Comparison of ENCODE assay signal across 16 mouse cellular contexts in genomic region chr5:126079281-126079838, GRCm38 (mm10).
DNase-seq lines count a peak whose midpoint lies in the region; ATAC-seq and TF ChIP-seq lines count a peak whose summit lies in the region.
"Had no signal": no experiment of that assay in that cellular context is flagged by ENCODE, and none has a peak within 500 bp of the region (broad histone marks: within the 10 kb centered on the region; RNA-seq: fewer than 3 reads in every experiment).

No protein-coding gene starts in this region.

- H3K27me3 ChIP-seq in forebrain, embryonic 10.5 days (ENCODE audit: poor library complexity, severe bottlenecking) = no peaks in the 10 kb centered on the region
- no peaks in the 10 kb centered on the region for H3K27me3 ChIP-seq in forebrain, embryonic 15.5 days
- H3K27me3 ChIP-seq in midbrain, embryonic 10.5 days (ENCODE audit: low read depth, poor library complexity, severe bottlenecking) = no peaks in the 10 kb centered on the region
- H3K27me3 ChIP-seq in midbrain, embryonic 15.5 days (replicated peaks) = no peaks in the 10 kb centered on the region
- H3K27me3 ChIP-seq: heart, embryonic 15.5 days; hindbrain, embryonic 13.5 days; liver, embryonic 13.5 days; neural tube, embryonic 12.5 days had no signal

- no peak for TF ChIP-seq CTCF in brain, embryonic 14.5 days (IDR thresholded peaks at IDR 0.05; ENCODE audit: borderline replicate concordance, extremely low read depth, insufficient read depth, insufficient read length)

- DNase-seq in forebrain, embryonic 10.5 days (ENCODE audit: extremely low spot score, low spot score) = peak; percentile 24
- DNase-seq in midbrain, embryonic 10.5 days (ENCODE audit: low spot score) = peak; percentile 29
- peak; percentile 83 for DNase-seq in brain, embryonic 14.5 days (ENCODE audit: low read depth)
- peak; percentile 75 for DNase-seq in retina, postnatal 1 day
- no peak for DNase-seq in B cell, adult 2 months
- DNase-seq: adrenal gland, postnatal 36 days; kidney, adult 18-20 months; layer of hippocampus, postnatal 36 days; liver, embryonic 13.5 days; right cerebral cortex, postnatal 4 days; thymus, postnatal 4 days had no signal

- H3K9me3 ChIP-seq in forebrain, embryonic 10.5 days = peaks cover 17% of the 10 kb centered on the region; the same call in 1 of the 2 replicates
- H3K9me3 ChIP-seq in forebrain, embryonic 15.5 days = no peaks in the 10 kb centered on the region
- peaks cover 23% of the 10 kb centered on the region for H3K9me3 ChIP-seq in midbrain, embryonic 10.5 days (replicated peaks)
- no peaks in the 10 kb centered on the region for H3K9me3 ChIP-seq in midbrain, embryonic 15.5 days
- H3K9me3 ChIP-seq: heart, embryonic 15.5 days had no signal

- H3K27ac ChIP-seq in forebrain, embryonic 10.5 days = peak overlapping the region; percentile 30; the same call in 1 of the 2 replicates
- H3K27ac ChIP-seq in forebrain, embryonic 15.5 days (replicated peaks) = no peak overlapping the region
- peak overlapping the region; percentile 61 for H3K27ac ChIP-seq in midbrain, embryonic 10.5 days (replicated peaks)
- no peak overlapping the region for H3K27ac ChIP-seq in midbrain, embryonic 15.5 days
- H3K27ac ChIP-seq: heart, embryonic 15.5 days; hindbrain, embryonic 13.5 days; liver, embryonic 13.5 days; neural tube, embryonic 12.5 days had no signal

- H3K4me2 ChIP-seq in forebrain, embryonic 15.5 days (replicated peaks) = no peak overlapping the region
- no peak overlapping the region for H3K4me2 ChIP-seq in midbrain, embryonic 15.5 days
- H3K4me2 ChIP-seq: heart, embryonic 15.5 days; hindbrain, embryonic 13.5 days; liver, embryonic 13.5 days; neural tube, embryonic 12.5 days had no signal

- no peak for TF ChIP-seq POLR2A in brain, embryonic 14.5 days (IDR thresholded peaks at IDR 0.05; ENCODE audit: borderline replicate concordance, extremely low read depth, insufficient read depth, insufficient read length, poor library complexity, severe bottlenecking)

- 31% methylated on average over 7 of the region's 7 CpGs for WGBS in forebrain, embryonic 10.5 days
- WGBS in forebrain, embryonic 15.5 days = 7% methylated on average over 7 of the region's 7 CpGs
- 23% methylated on average over 7 of the region's 7 CpGs for whole genome bisulfite sequencing in midbrain, embryonic 10.5 days
- 8% methylated on average over 7 of the region's 7 CpGs for WGBS in midbrain, embryonic 15.5 days

- H3K4me1 ChIP-seq in forebrain, embryonic 10.5 days = peaks cover 15% of the 10 kb centered on the region
- peaks cover 6% of the 10 kb centered on the region for H3K4me1 ChIP-seq in forebrain, embryonic 15.5 days
- H3K4me1 ChIP-seq in midbrain, embryonic 10.5 days = peaks cover 10% of the 10 kb centered on the region
- peaks cover 5% of the 10 kb centered on the region; the same call in 1 of the 2 replicates for H3K4me1 ChIP-seq in midbrain, embryonic 15.5 days
- H3K4me1 ChIP-seq: heart, embryonic 15.5 days; liver, embryonic 13.5 days; neural tube, embryonic 12.5 days had no signal

- no peak for ATAC-seq in forebrain, embryonic 15.5 days (replicated peaks)
- ATAC-seq in midbrain, embryonic 15.5 days (replicated peaks) = no peak

- H3K4me3 ChIP-seq in forebrain, embryonic 10.5 days = no peak overlapping the region
- no peak overlapping the region for H3K4me3 ChIP-seq in forebrain, embryonic 15.5 days
- no peak overlapping the region for H3K4me3 ChIP-seq in midbrain, embryonic 10.5 days
- H3K4me3 ChIP-seq in midbrain, embryonic 15.5 days = no peak overlapping the region
- H3K4me3 ChIP-seq: heart, embryonic 15.5 days; hindbrain, embryonic 13.5 days; liver, embryonic 13.5 days; neural tube, embryonic 12.5 days had no signal

- H3K9ac ChIP-seq in forebrain, embryonic 15.5 days (replicated peaks) = no peak overlapping the region
- H3K9ac ChIP-seq in midbrain, embryonic 15.5 days = no peak overlapping the region
- H3K9ac ChIP-seq: heart, embryonic 15.5 days; hindbrain, embryonic 13.5 days; liver, embryonic 13.5 days; neural tube, embryonic 12.5 days had no signal

- no peaks in the 10 kb centered on the region for H3K36me3 ChIP-seq in forebrain, embryonic 10.5 days (replicated peaks)
- H3K36me3 ChIP-seq in forebrain, embryonic 15.5 days = no peaks in the 10 kb centered on the region
- H3K36me3 ChIP-seq in midbrain, embryonic 10.5 days = no peaks in the 10 kb centered on the region
- H3K36me3 ChIP-seq in midbrain, embryonic 15.5 days (replicated peaks) = no peaks in the 10 kb centered on the region
- H3K36me3 ChIP-seq: heart, embryonic 15.5 days; hindbrain, embryonic 13.5 days; liver, embryonic 13.5 days; neural tube, embryonic 12.5 days had no signal

Comparison
In these comparisons a context has a peak if more than half of its experiments do, and no peak if none do; other contexts are left out.
1. H3K27ac ChIP-seq: peak in forebrain, embryonic 10.5 days (single experiment) and midbrain, embryonic 10.5 days (single experiment); none in forebrain, embryonic 15.5 days (single experiment) and midbrain, embryonic 15.5 days (single experiment).
2. DNase-seq: peak in forebrain, embryonic 10.5 days (single experiment), midbrain, embryonic 10.5 days (single experiment), brain, embryonic 14.5 days (single experiment) and retina, postnatal 1 day (single experiment); none in B cell, adult 2 months (0 of 2).